Mouse (Mus musculus) ES-Bruce4 (cell line): ENCODE measurements around the gene Dync2li1. TPM values are rescaled to one million over a fixed set of nuclear protein-coding genes. Genes with fewer than 3 reads are reported as not detected.

Source experiments
- H3K27ac ChIP-seq: 2 replicates; pipeline ENCODE4 v1.5.1; 2012; ENCODE audit warnings: low read length, inconsistent platforms; ENCODE audit not compliant: insufficient read depth
- H3K27me3 ChIP-seq: 2 replicates; pipeline ENCODE4 v1.6.1; 2012; ENCODE audit warnings: mild to moderate bottlenecking, low read length, inconsistent platforms; ENCODE audit not compliant: control insufficient read depth, poor library complexity, insufficient read depth, severe bottlenecking
- H3K36me3 ChIP-seq: 2 replicates; pipeline ENCODE4 v1.6.1; 2012; ENCODE audit warnings: inconsistent platforms, mild to moderate bottlenecking, low read length, moderate library complexity; ENCODE audit not compliant: control insufficient read depth, poor library complexity, insufficient read depth, severe bottlenecking
- H3K4me1 ChIP-seq: one replicate; pipeline ENCODE4 v1.8.1; 2011; ENCODE audit warnings: low read length; ENCODE audit not compliant: control insufficient read depth, insufficient read depth
- H3K4me3 ChIP-seq: 2 replicates; pipeline ENCODE4 v1.5.1; 2011; ENCODE audit warnings: low read depth, mild to moderate bottlenecking, low read length
- H3K9ac ChIP-seq: 2 replicates; pipeline ENCODE4 v1.6.1; 2012; ENCODE audit warnings: low read depth, mild to moderate bottlenecking, inconsistent platforms; ENCODE audit not compliant: poor library complexity, severe bottlenecking
- H3K9me3 ChIP-seq: replicated peaks from 2 replicates; pipeline ENCODE4 v1.6.1; 2012; ENCODE audit warnings: mild to moderate bottlenecking, low read length, inconsistent platforms; ENCODE audit not compliant: control insufficient read depth, poor library complexity, insufficient read depth, severe bottlenecking
- CTCF ChIP-seq: IDR thresholded peaks from one replicate; pipeline ENCODE4 v1.8.1; 2011; ENCODE audit warnings: low read depth, low read length
- EP300 ChIP-seq: IDR thresholded peaks from 2 replicates; pipeline ENCODE4 v1.6.1; 2011; ENCODE audit warnings: low read depth, low read length; ENCODE audit not compliant: insufficient read depth
- POLR2A ChIP-seq: IDR thresholded peaks from one replicate; pipeline ENCODE4 v1.8.1; 2011; ENCODE audit warnings: low read length; ENCODE audit not compliant: insufficient read depth
- polyA plus RNA-seq: library from polyadenylated mRNA; stranded (reverse); fragments of >200 nt; gene quantifications from 2 replicates; pipeline ENCODE4 v1.2.4, GENCODE M21; 2011; ENCODE audit warnings: low read depth; ENCODE audit not compliant: missing spikeins, insufficient read depth, insufficient read length

Gene Dync2li1
- polyA plus RNA-seq, 1 experiment = 26.3 TPM

DNA sequence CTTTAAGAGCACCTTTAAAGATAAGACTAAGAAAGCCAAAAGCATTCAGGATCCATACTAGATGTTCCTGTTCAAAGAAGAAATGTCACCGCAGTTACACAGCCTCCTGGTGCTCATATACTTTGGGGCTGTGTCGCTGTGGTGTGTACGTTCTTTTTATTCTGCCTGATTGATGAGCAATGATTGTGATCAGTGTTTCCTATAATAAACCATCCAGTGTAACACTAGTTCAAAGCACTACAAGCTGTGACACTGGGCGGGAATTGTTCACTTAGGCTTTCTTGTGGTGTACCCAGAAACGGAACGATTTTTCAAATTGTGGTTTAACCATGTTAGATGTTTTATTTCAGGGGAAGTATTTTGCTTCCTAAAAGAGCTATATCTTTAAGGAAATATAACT lies 5.5 kb downstream of the Dync2li1 start:
- H3K4me1 ChIP-seq = peaks cover 2% of the 10 kb centered on the region
- H3K4me3 ChIP-seq = no peak overlapping the region
- TF ChIP-seq POLR2A (no peak), EP300 (no peak), CTCF (no peak)
- H3K9me3 ChIP-seq = no peaks in the 10 kb centered on the region
- no peak overlapping the region for H3K27ac ChIP-seq
- no peaks in the 10 kb centered on the region for H3K27me3 ChIP-seq
- H3K9ac ChIP-seq = no peak overlapping the region
- no peaks in the 10 kb centered on the region for H3K36me3 ChIP-seq

GRCm38 (mm10) chr17:84633443-84633842 lies 7.1 kb downstream of the Dync2li1 start:
- Histone ChIP-seq H3K9me3 (no peaks in the 10 kb centered on the region), H3K4me1 (peaks cover 2% of the 10 kb centered on the region), H3K36me3 (no peaks in the 10 kb centered on the region), H3K27me3 (no peaks in the 10 kb centered on the region), H3K27ac (no peak overlapping the region), H3K9ac (no peak overlapping the region), H3K4me3 (no peak overlapping the region)
- no peak for TF ChIP-seq POLR2A
- TF ChIP-seq EP300 = no peak
- no peak for TF ChIP-seq CTCF

GRCm38 (mm10) chr17:84636328-84636727 lies 10.0 kb downstream of the Dync2li1 start:
- Histone ChIP-seq H3K27ac (no peak overlapping the region), H3K9ac (no peak overlapping the region), H3K4me1 (peaks cover 2% of the 10 kb centered on the region), H3K27me3 (no peaks in the 10 kb centered on the region), H3K36me3 (no peaks in the 10 kb centered on the region), H3K9me3 (no peaks in the 10 kb centered on the region), H3K4me3 (no peak overlapping the region)
- TF ChIP-seq EP300 (no peak), CTCF (no peak), POLR2A (no peak)

DNA sequence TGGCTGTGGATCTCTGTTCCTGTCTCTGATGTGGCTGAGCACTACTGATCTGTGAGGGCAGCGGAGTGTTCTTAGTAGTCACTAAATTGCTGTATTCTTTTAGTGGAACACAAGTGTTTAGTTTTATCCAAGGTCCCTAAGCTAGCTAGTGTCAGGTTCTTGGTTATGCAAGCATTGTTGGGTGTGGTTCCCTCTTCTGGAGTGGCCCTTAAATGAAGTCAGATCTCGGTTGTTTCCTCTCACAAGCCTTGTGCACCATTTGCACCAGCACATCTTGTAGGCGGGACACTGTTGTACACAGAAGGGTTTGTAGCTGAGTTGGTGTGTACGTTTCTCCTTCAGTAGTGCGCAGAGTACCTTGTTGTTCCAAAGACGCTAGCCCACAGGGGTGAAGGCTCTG lies 11.7 kb downstream of the Dync2li1 start:
- no peak overlapping the region for H3K9ac ChIP-seq
- H3K27ac ChIP-seq = no peak overlapping the region
- H3K27me3 ChIP-seq = no peaks in the 10 kb centered on the region
- no peaks in the 10 kb centered on the region for H3K9me3 ChIP-seq
- TF ChIP-seq CTCF (no peak), POLR2A (no peak), EP300 (no peak)
- no peaks in the 10 kb centered on the region for H3K36me3 ChIP-seq
- peaks cover 2% of the 10 kb centered on the region for H3K4me1 ChIP-seq
- no peak overlapping the region for H3K4me3 ChIP-seq

DNA sequence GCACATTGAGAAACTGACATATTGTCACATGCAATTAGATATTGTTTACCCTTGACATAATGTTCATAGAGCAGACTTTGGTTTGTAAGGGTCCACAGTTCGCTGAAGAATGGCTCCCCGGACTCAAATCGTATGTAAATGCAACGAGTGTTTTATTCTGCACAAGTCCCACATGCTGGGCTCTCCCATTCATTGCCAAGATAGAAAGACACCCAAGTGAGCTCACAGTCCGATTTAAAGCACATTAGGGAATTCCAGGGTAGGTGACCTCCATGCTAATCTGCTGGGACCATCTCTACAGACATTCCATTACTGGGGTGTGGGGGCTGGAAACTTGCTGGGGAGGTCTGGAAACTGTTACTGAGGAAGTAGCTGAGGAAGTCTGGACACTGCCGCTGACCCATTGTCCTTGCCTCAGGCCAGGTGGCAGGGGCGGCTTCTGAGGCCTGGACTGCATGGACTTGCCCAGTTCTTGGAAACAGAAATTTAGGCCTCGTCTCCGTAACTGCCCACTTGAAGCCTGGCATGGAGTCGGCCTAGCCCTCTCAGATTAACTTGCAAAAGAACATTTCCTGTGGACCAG lies 13.6 kb downstream of the Dync2li1 start:
- H3K9me3 ChIP-seq = no peaks in the 10 kb centered on the region
- peaks cover 2% of the 10 kb centered on the region for H3K4me1 ChIP-seq
- H3K27me3 ChIP-seq = no peaks in the 10 kb centered on the region
- no peak for TF ChIP-seq CTCF
- TF ChIP-seq EP300 = no peak
- no peak for TF ChIP-seq POLR2A
- no peak overlapping the region for H3K27ac ChIP-seq
- H3K36me3 ChIP-seq = no peaks in the 10 kb centered on the region
- H3K9ac ChIP-seq = no peak overlapping the region
- H3K4me3 ChIP-seq = no peak overlapping the region

DNA sequence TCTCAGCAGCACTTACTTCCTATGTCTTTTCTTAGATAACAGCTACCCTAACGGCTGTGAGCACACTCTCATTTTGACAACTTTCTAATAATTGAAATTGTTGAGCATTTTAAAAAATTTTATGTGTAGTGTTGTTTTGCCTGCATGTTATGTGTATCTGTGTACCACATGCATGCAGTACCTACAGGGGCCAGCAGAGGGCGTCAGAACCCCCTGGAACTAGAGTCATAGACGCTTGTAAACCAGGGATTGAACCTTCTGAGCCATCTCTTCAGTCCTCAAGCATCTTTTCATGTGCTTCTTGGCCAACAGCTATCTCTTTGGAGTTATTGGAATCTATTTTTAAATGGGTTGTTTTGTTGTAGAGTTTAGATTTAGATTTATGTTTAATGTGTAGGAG lies 15.6 kb downstream of the Dync2li1 start:
- no peaks in the 10 kb centered on the region for H3K36me3 ChIP-seq
- H3K4me1 ChIP-seq = no peaks in the 10 kb centered on the region
- no peak overlapping the region for H3K4me3 ChIP-seq
- H3K27me3 ChIP-seq = no peaks in the 10 kb centered on the region
- no peak overlapping the region for H3K27ac ChIP-seq
- no peak overlapping the region for H3K9ac ChIP-seq
- TF ChIP-seq EP300 (no peak), CTCF (peak; percentile 81)
- no peaks in the 10 kb centered on the region for H3K9me3 ChIP-seq

DNA sequence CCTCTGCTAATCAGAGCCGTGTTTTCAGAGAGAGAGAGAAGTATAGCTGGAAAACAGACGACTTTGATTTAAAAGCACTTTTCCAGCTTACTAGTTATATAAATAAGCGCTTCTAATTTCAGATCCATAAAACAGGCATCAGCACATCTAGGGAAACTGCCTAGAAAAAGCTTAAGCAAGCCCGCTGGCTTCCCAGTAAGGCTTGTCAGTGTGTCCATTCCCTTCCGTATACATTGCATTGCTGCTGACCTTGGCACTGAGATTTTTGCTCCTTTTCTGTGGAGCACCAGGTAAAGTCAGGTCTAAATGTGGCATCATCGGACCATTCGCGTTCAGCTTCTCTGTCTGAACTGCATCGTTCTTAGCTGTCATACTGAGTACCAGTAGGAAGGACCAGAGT lies 16.0 kb downstream of the Dync2li1 start:
- no peaks in the 10 kb centered on the region for H3K27me3 ChIP-seq
- H3K4me1 ChIP-seq = no peaks in the 10 kb centered on the region
- no peak overlapping the region for H3K27ac ChIP-seq
- H3K36me3 ChIP-seq = no peaks in the 10 kb centered on the region
- H3K9ac ChIP-seq = no peak overlapping the region
- no peak for TF ChIP-seq EP300
- no peak for TF ChIP-seq POLR2A
- no peak for TF ChIP-seq CTCF
- H3K4me3 ChIP-seq = no peak overlapping the region
- H3K9me3 ChIP-seq = no peaks in the 10 kb centered on the region
